Mouse (Mus musculus) brain, embryonic 14.5 days (tissue): ENCODE data around the gene Prtg.

Experiments
- CTCF ChIP-seq: fragments of 200-500 bp; IDR thresholded peaks from 2 replicates; pipeline ENCODE4 v1.5.1; 2012; ENCODE audit warnings: inconsistent platforms, mild to moderate bottlenecking, moderate library complexity, borderline replicate concordance; ENCODE audit not compliant: insufficient read depth, insufficient read length; ENCODE audit errors: extremely low read depth
- POLR2A ChIP-seq: fragments of 200-500 bp; IDR thresholded peaks from 2 replicates; pipeline ENCODE4 v1.6.1; 2012; ENCODE audit warnings: mild to moderate bottlenecking, inconsistent platforms, borderline replicate concordance; ENCODE audit not compliant: poor library complexity, insufficient read depth, insufficient read length, severe bottlenecking; ENCODE audit errors: extremely low read depth

- TF ChIP-seq POLR2A (no peak), CTCF (no peak)
These were observed 30.2 kb downstream of the Prtg start for GRCm38 (mm10) chr9:72836708-72837495.
